Mouse (Mus musculus) kidney, adult 2 months (tissue): ENCODE data around the gene Gnaq. TPM values are rescaled to one million over a fixed set of nuclear protein-coding genes. Genes with fewer than 3 reads are reported as not detected.
A peak's percentile ranks its signal among the peaks of the same experiment; 100 is the strongest.
"Not testable (repeated sequence)": the region's sequence is repeated elsewhere in the genome, so short reads cannot be mapped to it uniquely, and the experiment has no call there.

Source experiments
- DNase-seq: peaks from one replicate; pipeline ENCODE4 v3.0.0; 2021
- H3K27ac ChIP-seq: fragments of 200-500 bp; 2 replicates; pipeline ENCODE4 v1.5.1; 2012; ENCODE audit warnings: low read depth, low read length, control low read depth, inconsistent platforms; ENCODE audit not compliant: insufficient read depth
- H3K27me3 ChIP-seq: fragments of 200-500 bp; replicated peaks from 2 replicates; pipeline ENCODE4 v1.6.1; 2012; ENCODE audit warnings: mild to moderate bottlenecking, moderate library complexity, low read length, inconsistent platforms; ENCODE audit not compliant: control insufficient read depth, insufficient read depth
- H3K36me3 ChIP-seq: fragments of 200-500 bp; 2 replicates; pipeline ENCODE4 v1.6.1; 2012; ENCODE audit warnings: mild to moderate bottlenecking, moderate library complexity, low read length, inconsistent platforms; ENCODE audit not compliant: control insufficient read depth, insufficient read depth
- H3K4me1 ChIP-seq: fragments of 200-500 bp; 2 replicates; pipeline ENCODE4 v1.6.1; 2011; ENCODE audit warnings: low read length; ENCODE audit not compliant: control insufficient read depth, insufficient read depth
- H3K4me3 ChIP-seq: fragments of 200-500 bp; 2 replicates; pipeline ENCODE4 v1.5.1; 2011; ENCODE audit warnings: mild to moderate bottlenecking, low read depth, low read length, control low read depth; ENCODE audit not compliant: insufficient read depth
- CTCF ChIP-seq: fragments of 200-500 bp; conservative IDR thresholded peaks from 2 replicates; pipeline ENCODE4 v1.5.1; 2011; ENCODE audit warnings: low read depth, mild to moderate bottlenecking, control low read depth, low read length, moderate library complexity, mixed read lengths; ENCODE audit not compliant: insufficient read depth, insufficient read length
- POLR2A ChIP-seq: fragments of 200-500 bp; IDR thresholded peaks from one replicate; pipeline ENCODE4 v1.6.1; 2011; ENCODE audit warnings: low read depth, low read length, control low read depth
- WGBS: fragments of 180-500 bp; shearing (Covaris S2); methylation state at CpG from one replicate; pipeline ENCODE4 v1.1.7; 2018; 5-methylcytosine and 5-hydroxymethylcytosine counted together
- polyA plus RNA-seq: library from polyadenylated mRNA; depleted of rRNA; stranded (reverse); fragments of >200 nt; gene quantifications from 2 replicates; pipeline ENCODE4 v1.2.3, GENCODE M21; 2012; rRNA removed

Gnaq gene
- polyA plus RNA-seq, result 13.2 and 15.6 TPM in 2 replicates

DNA sequence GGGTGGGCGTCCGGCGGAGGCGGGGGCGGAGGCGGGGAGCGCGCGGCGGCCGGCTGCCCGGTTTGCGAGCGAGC, at the start of gene Gnaq:
Gene Gnaq, plus strand, starts transcription at position 41 of the 74 bp plus-strand sequence.
- DNase-seq, result no peak
- H3K36me3 ChIP-seq, result no peaks in the 10 kb centered on the region
- TF ChIP-seq POLR2A, result no peak
- no peak for TF ChIP-seq CTCF
- no peaks in the 10 kb centered on the region for H3K27me3 ChIP-seq
- peak within 1 kb of the TSS; percentile 95 for H3K4me3 ChIP-seq
- WGBS, result 8% methylated on average over 14 of the region's 14 CpGs
- H3K4me1 ChIP-seq, result peaks cover 6% of the 10 kb centered on the region
- peak within 1 kb of the TSS; percentile 96 for H3K27ac ChIP-seq

DNA sequence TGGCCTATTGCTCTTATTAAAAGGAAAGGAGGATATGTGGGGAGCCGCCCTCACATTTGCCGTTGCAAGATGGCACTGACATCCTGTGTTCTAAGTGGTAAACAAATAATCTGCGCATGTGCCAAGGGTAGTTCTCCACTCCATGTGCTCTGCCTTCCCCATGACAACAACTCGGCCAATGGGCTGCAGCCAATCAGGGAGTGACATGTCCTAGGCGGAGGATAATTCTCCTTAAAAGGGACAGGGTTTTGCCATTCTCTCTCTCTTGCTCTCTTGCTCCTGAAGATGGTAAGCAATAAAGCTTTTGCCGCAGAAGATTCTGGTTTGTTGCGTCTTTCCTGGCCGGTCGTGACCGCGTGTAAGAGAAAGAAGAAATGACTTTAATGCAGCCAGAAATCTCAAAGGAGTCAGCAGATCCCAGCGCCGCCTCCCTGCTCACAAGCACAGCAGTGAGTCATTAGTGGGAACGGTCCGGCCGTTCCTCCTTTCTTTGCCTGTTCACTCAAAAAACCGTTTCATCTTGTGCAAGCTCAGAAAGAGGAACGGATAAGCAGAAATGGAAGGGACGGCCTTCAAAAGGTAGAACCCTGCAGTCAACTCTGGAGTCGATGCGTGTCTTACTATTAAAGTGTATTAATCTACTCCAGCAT, 48.5 kb upstream of the Gnaq start:
- DNase-seq, result peak; percentile 12
- not testable (repeated sequence) for H3K4me1 ChIP-seq, H3K27me3 ChIP-seq, H3K27ac ChIP-seq, H3K4me3 ChIP-seq, H3K36me3 ChIP-seq
- WGBS, result 95% methylated on average over 21 of the region's 21 CpGs

DNA sequence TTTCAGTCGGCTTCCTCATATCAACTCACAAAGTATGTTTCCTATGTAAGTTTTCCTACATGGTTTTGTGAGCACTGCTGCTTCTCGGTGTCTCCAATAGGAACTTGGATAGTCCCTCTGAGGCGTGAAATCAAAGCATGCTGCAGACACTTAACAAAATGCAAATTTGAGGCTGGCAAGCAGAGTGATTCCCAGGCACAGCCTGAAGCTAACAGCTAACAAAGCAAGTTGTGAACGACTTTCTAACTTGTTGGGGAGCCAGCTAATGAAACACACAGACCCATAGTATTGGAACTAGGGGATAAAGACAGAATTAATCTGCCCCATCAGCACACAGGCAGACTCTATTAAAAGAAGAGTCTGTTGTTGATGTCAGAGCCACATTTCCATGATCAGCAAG, 47.4 kb upstream of the Gnaq start:
- TF ChIP-seq POLR2A (no peak), CTCF (no peak)
- no peaks in the 10 kb centered on the region for H3K27me3 ChIP-seq
- no peak overlapping the region for H3K4me3 ChIP-seq
- no peak overlapping the region for H3K27ac ChIP-seq
- 0 out of 2 replicates have a peak, but pooled peaks cover 3% of the 10 kb centered on the region for H3K4me1 ChIP-seq
- no peak for DNase-seq
- 63% methylated on average over 4 of the region's 4 CpGs for WGBS
- H3K36me3 ChIP-seq, result no peaks in the 10 kb centered on the region

DNA sequence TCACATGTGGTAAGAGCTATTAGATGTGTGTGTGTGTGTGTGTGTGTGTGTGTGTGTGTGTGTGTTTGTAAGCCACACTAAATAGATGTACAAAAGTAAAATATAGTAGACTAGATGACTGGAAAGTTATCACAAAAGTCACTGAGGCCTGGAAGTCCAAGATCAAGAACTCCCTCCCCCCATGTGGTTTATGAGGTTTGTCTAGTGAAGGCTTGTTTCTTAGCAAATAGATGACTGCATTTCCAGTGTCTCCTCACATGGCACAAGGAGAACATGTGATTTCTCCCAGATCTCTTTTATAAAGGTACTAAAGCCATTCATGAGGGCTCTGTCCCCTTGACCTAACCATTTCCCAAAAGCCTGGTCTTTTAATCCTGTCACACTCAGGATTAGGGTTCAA, 46.5 kb upstream of the Gnaq start:
- DNase-seq, result no peak
- no peaks in the 10 kb centered on the region for H3K36me3 ChIP-seq
- 0 out of 2 replicates have a peak, but pooled peaks cover 3% of the 10 kb centered on the region for H3K4me1 ChIP-seq
- no peak for TF ChIP-seq POLR2A
- TF ChIP-seq CTCF, result no peak
- no peak overlapping the region for H3K4me3 ChIP-seq
- no peak overlapping the region for H3K27ac ChIP-seq
- H3K27me3 ChIP-seq, result no peaks in the 10 kb centered on the region

DNA sequence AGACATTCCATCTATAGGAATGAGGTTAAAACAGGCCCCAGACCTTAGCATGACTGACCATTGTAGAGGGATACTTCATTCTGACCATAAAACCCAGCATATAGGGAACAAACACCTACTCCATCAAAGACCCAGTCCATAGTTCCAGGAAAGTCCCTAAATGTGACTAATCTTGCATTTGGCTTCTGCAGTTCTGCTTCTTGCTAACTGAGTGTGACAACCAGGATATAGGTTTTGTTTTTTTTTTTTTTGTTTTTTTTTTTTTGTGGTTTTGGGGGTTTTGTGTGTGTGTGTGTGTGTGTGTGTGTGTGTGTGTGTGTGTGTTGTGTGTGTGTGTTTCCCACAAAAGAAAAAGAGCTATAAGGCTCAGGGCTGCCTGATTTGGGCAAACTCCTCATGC, 46.0 kb upstream of the Gnaq start:
- Histone ChIP-seq H3K27me3 (no peaks in the 10 kb centered on the region), H3K27ac (no peak overlapping the region), H3K4me1 (0 out of 2 replicates have a peak, but pooled peaks cover 3% of the 10 kb centered on the region), H3K4me3 (no peak overlapping the region), H3K36me3 (no peaks in the 10 kb centered on the region)
- TF ChIP-seq POLR2A (no peak), CTCF (no peak)
- DNase-seq, result no peak

DNA sequence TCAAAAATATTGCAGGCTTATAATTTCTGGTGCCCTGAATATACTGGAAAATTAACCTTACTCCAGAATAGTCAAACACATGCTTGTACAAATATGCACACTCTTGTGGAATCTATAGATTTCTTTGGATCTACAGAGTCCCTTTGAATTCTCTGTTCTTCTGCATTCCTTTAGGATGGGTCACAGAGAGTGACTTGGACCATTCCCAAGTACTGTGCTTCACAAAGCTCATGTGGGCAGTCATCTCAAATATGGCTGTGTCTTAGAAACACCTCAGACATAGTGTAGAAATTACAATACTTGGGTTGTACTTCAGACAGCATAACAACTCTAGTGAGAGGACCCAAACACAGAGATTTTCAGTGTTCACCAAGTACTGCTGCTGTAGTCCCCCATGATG, 45.2 kb upstream of the Gnaq start:
- Histone ChIP-seq H3K27me3 (no peaks in the 10 kb centered on the region), H3K4me3 (no peak overlapping the region), H3K36me3 (no peaks in the 10 kb centered on the region), H3K4me1 (0 out of 2 replicates have a peak, but pooled peaks cover 3% of the 10 kb centered on the region), H3K27ac (no peak overlapping the region)
- TF ChIP-seq CTCF, result no peak
- TF ChIP-seq POLR2A, result no peak
- DNase-seq, result no peak

DNA sequence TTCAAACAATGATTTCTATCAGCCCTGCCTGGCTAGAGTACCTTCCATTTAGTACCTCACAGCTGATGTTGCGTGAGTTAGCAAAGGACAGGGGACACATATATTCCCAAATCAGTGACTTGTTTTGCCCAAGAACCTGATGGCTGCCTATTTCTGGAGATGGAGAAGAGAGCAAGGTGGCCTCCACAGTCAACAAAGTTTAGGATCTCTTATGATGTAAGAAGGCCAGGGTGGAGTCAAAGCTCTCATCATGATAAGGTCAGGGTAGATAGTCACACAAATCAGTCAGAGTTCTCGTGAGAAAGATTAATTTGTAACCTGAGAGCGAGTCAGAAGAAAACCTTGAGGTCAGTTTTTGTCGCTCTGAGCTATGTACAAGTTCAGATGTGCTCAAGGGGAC, 39.0 kb upstream of the Gnaq start:
- H3K27me3 ChIP-seq, result no peaks in the 10 kb centered on the region
- no peak overlapping the region for H3K27ac ChIP-seq
- no peak for TF ChIP-seq CTCF
- TF ChIP-seq POLR2A, result no peak
- H3K4me3 ChIP-seq, result no peak overlapping the region
- no peaks in the 10 kb centered on the region for H3K36me3 ChIP-seq
- WGBS, result 57% methylated on average over 4 of the region's 4 CpGs
- no peaks in the 10 kb centered on the region for H3K4me1 ChIP-seq
- DNase-seq, result peak; percentile 4

DNA sequence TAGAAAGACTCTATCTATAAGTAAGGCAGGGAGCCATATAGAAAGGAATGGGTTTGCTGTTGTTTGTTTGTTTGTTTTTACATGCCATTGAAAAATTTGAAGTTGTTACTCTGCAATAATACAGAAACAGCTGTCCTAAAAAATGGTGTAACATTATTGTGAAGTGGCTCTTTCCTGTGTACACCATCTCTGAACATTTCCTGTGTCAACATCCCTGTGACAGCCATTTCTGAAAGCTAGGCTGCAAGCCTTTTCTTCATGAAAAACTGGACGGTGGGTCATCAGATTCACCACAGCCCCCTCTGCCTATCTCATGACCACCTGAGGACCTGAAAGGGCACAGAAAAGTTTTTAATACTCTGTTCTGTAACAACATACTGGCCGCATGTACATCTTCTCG, 22.7 kb upstream of the Gnaq start:
- Histone ChIP-seq H3K4me1 (peaks cover 2% of the 10 kb centered on the region; the same call in 1 of the 2 replicates), H3K4me3 (no peak overlapping the region), H3K27ac (no peak overlapping the region), H3K36me3 (no peaks in the 10 kb centered on the region), H3K27me3 (no peaks in the 10 kb centered on the region)
- WGBS, result 78% methylated on average over 3 of the region's 3 CpGs
- no peak for DNase-seq
- no peak for TF ChIP-seq CTCF
- no peak for TF ChIP-seq POLR2A
